Mouse (Mus musculus): ENCODE measurements at regions not wholly inside any gene's neighbourhood (a gene's known extent, or its start where the extent isn't known, plus 50 kb on each side); places are given as distances from the start of the nearest gene placed in this dataset.

DNA sequence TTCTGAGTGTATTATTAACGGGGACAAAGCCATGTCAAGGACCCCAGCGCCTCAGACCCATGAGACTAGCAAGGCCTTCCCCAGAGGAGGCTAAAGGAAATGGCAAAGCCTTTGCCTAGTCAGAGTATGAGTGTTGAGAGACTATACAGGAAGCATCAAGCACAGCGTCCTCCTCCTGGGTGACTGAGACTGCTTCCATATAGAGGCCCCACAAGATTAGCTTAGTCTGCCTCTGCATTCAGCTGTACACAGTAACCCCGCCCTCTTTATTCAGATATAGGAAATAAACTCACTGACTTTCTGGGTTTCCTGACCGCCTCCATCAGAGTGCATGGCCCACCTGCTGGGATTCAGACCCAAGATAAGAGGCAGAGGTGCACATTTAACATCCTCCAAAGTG is 192.8 kb upstream of the Hes1 start:
- DNase-seq (ENCODE audit: low spot score) = no peak

DNA sequence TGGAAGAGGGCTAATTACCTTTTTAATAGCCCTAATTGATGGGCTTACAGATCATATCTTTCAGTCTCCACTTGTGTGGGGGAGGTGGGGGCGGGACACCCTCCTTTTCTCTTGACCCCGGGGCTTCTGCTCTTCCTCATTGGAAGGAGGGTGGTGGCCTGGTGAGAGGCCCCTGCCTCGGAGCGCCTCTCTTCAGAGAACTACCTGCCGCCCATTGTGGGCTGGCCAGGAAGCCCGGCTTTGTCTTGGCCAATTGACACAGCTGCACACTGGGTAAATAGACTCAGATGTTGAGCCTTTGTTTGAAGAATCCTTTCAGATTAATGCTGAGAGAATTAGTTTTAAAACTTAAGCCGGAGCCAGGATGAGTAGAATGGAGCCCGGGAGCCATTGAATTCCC is 188.0 kb upstream of the Hes1 start:
- no peak for DNase-seq (ENCODE audit: low spot score)

DNA sequence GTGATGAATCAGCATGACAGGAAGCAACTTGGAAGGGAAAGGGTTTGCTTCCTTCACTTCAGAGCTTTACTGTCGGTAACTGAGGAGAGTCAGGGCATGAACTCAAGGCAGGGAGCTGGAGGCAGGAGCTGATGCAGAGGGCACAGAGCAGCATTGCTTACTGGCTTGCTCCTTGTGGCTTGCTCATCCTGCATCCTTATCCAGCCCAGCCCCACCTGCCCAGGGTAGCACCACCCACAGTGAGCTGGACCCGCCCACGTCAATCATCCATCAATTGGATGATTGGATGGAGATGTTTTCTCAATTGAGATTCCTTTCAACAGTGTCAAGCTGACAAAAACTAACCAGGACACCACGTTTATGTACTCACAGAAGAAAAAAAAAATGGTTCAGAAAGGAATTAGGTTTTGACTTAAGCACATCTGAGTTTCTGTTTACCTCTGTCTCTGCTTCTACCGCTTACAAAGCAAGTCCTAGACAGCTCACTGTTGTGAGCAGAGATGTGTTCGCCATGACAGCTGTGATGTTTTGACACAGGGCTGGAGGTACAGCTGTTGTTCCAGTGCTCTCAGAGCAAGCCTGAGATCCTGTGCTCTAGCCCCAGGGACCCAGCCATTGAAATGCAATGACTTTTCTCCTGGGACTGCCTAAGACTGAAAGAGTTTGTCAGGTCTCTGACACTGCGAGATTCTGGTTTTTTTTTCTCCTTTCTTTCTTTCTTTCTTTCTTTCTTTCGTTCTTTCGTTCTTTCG is 186.6 kb upstream of the Hes1 start:
- no peak for DNase-seq (ENCODE audit: low spot score)

DNA sequence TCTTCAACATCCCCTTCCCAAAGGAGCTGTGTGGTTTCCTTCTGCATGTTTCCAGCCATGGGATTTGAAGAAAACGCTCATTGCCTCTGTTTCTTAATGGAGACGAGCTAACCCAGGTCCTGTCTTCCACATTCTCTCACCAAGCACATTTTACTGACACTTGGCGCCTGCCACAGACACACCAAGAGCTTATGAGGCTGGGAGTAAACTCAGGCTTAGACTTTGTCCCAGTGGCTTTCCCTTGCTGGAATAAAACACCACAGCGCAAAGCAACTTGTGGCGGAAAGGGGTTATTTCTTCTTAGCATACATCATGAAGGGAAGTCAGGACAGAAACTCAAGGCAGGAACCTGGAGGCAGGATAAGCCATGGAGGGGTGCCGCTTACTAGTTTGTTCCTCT is 184.5 kb upstream of the Hes1 start:
- no peak for DNase-seq (ENCODE audit: low spot score)

DNA sequence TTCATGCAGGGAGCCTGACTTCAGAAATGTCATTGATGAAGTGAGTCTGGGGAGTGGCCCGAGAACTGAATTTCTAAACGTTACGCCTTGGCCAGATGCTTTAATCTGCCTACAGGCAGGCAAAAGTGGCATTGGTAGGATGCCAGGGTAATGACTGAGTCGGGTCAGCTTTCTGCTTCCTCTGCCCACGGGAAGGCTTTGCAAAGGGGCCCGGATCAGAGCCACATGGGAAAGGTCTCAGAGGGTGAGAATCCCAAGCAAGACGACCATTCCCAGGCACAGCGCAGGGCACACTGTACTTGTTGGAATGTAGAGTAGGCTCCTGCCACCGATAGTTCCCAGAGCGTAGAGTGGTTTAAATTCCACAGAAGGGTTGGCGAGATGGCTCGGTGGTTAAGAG is 182.7 kb upstream of the Hes1 start:
- DNase-seq (ENCODE audit: low spot score) = no peak

DNA sequence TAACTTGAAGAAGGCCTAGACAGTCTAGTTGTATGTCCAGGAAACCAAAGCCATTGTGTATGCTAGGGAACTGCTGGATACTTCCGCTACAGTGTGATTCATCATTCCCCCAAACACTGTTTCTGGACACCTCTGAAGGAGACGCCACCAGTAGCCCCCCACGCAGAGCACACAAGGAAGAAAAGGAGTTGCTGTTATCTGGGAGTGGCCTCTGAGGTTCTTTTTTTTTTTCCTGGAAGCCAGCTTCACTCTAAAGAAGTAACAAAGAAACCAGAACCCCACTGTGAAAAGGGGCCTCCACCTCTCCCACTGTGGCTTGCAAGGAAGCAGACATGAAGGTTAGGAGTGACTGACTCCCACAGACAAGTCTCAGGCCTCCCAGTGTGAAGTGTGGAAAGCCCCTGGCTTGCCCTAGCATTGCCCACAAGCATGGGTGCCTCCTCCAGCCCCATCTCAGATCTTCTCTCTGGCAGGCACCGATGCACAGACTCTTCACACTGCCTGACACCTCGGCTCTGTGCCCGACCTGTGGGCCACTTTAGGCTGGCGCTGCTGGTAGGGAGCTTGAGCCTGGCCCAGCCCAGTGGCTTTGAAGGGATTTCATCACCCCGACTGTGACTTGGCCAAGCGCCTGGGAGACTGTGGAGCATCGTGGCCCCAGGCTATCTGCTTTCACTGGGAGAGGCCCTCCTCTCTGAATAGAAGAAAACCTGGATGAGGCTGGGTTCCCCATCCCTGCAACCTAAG is 181.8 kb upstream of the Hes1 start:
- no peak for DNase-seq (ENCODE audit: low spot score)

DNA sequence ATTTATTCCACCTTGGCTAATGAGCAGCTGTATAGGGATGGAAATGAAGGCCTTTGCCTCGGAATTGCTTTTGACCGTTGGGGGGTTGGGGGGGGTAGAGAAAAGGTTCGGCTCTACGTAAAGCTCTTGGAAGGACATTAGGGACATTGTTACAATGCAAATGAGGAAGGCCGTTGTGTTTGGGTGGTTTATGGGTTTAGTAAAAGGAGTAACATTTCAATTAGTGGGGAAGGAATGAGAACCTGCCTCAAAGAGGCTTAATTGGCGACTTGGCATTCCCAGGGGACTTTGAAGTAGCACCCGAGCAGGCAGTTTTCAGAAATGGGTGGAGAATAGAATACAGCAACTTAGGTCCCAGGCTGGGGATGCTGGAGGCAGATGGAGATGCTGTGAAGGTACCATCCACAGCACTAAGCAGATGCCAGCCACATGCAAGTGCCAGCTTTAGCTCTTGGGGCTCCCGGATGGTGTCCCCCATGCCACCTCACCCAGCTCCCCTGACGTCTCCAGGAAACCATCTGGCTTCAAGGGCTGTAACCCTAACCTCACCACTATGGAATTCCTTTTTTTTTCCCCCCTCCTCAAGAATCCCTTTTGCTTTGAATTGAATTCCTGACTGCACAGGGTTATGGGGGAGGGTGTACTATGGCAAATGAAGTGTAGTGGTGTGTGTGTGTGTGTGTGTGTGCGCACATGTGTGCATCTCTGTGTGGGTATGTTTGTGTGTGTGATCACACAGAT is 180.8 kb upstream of the Hes1 start:
- no peak for DNase-seq (ENCODE audit: low spot score)

DNA sequence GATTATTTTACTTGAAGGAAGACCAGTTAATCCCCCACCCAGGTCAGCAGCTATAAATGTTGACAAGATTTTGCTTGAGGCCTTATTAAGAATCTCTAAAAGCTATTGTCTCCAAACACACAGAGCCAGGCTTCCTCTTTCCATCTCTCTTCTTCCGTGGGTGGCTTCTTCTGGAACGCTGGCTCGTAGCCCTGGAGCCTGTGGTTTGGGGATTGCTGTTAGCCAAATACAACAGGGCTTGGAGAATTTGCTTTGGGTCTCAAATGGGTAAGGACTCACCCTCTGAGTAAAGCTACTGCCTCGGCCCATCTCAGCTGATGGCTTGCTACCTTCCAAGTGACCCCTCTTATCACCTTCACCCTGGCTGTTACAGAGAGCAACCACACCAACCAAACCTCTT is 179.3 kb upstream of the Hes1 start:
- DNase-seq (ENCODE audit: low spot score) = no peak

DNA sequence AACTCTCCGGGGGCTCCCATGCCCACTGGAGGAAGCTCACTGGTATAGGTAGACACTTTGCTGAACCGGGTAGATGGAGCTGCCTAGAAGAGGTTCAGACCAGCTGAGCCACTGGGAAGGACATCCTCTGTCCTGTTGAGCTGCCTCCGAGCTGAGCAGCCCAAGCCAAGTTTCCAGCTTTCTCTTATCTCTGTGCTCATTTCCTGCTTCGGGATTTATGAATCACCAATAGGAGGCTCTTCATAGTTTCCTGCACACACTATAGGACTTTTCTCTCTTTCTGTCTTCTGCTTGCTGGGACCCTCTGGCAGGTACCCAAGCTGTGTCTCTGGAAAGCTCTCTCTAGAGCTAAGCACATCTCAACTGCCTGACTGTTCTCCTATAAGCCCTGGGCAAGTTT is 177.4 kb upstream of the Hes1 start:
- no peak for DNase-seq (ENCODE audit: low spot score)

DNA sequence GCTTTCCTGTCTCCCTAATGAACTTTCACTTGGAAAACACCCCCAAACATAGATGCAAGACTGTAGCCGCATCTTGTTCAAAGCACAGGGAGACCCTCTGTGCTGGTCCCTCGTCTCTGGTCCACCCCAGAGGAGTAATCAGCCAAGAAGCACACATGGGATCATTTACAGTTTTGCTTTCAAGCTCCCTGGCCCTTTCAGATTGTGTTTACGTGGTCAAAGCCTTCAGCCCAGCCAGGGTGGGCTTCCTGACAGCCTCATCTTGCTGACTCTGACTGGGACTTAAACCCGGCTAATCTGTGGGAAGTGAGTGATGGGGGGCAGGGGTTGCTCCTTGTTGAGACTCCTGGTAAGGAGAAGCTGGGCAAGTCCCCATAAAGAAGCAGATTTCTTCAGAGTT is 174.8 kb upstream of the Hes1 start:
- no peak for DNase-seq (ENCODE audit: low spot score)

DNA sequence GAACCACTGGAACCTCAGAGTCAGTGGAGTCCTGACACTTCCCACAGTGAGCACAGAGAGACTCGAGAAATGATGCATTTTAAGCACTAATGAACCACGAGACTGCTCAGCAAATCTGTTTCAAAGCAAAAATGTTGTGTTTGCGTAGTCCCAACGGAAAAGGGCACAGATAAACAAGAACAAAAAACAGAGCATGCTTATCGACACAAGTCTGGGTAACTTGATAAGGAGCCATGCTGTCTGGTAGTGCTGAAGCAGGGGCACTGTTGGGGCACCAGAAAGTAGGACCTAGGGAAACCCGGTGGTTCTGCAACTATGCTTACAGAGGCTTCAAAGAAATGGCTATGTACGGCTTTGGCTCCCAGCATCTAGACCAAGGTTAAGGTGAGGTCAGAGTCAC is 172.7 kb upstream of the Hes1 start:
- DNase-seq (ENCODE audit: low spot score) = peak; percentile 12

DNA sequence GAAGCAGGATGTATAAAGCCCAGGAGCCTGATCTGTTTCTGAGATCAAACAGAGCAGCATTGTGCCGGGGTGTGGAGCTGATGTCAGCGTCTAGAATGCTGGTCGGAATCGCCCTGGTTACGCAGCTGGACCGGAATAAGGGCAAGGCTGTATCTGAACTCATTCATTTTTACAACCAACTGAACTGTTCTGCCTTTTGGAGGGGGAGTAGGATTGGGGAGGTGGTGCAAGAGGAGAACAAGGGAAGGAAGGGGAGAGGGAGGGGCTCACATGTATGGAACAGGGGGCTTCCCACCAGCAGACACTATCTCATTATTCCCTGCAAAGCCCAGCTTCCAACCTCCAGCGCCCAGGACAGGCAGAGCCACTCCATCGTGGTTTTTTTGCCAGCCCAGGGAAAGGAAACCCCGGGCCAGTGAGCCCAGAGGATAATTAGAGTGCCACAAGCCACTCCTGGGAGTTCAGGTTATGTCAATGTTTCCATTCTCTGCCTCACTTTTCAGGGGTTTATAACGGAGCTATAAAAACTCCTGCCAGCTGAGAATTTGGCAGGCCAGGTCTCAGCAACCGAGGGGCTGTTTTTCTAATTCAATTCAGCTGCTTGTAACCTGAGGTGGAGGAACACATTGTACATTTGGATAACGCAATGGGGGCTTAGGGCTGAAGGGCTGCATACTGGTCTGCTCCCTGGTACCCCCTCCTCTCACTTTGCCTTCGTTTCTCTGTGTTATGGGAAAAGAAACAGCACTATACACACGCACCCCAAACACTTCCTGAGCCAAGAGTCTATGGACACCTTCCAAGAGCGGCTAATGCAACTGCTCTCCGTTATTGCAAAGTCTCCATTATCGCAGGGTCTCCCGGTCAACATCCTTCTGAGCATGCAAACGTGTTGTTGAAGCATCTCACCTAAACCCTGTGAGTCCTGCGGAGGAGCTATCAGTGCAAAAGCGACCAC is 170.0 kb upstream of the Hes1 start:
- no peak for DNase-seq (ENCODE audit: low spot score)

DNA sequence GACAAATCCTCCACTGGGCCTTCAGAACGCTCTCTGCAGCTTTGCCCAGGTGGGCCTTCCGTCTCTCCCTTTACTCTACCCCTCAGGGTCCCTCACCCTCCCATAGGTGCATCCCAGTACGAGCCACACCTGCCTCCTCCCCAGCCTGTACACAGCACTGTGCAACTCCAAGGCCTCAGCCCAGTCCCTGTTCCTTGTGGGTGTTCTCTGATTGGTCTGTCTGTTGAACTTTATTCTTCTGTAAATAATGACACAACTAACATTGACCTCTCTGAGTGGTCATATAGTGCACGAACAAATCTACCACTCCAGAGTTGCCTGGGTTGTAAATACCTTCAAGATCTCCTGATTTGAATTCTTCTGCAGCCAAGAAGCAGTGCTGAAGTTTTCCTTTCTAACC is 167.8 kb upstream of the Hes1 start:
- DNase-seq (ENCODE audit: low spot score) = no peak

DNA sequence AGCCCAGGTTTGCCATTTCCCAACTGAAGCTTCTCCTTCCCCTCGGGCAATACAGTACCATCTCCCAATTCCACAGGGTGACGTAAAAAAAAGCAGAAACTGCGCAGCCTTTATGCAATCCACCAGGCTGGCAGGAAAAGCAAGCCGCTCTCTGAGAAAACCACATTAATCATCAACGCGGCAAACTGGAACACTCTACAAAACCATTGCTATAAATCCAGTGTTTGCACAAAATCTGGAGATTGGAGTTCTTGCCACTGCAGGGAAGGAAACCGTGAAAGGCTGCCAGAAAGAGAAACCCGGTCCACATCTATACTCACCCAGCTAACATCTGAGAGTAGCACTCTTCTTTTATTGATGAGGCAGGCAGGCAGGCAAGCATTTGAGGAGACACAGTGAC is 160.7 kb upstream of the Hes1 start:
- DNase-seq (ENCODE audit: low spot score) = no peak

DNA sequence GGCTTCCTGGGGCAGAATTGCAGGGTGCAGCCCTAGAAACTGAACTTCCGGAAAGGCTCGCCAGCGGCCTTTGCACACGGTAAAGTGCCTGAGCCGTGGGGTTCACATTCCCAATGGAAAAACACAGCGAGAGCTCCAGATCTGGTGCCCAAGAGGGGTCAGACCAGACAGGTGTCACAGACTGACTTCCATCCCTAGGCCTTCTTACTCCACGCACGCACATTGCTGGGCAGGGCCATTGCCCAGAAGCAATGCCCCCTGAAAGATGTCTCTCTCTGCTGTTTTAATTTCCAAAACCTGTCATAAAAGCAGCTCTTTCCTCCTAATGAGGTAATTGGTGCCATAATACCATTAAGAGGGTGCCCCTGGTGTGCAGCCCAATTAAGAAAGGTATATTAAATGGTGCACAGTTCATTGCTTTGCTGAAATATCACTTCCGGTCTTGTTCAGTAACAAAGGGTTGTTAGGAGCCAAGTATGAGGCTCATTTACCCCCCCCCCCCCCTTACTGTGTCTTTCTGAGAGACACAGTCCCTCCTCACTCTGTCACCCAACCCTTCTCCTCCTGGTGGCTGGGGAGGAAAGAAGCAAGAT is 159.9 kb upstream of the Hes1 start:
- no peak for DNase-seq (ENCODE audit: low spot score)

DNA sequence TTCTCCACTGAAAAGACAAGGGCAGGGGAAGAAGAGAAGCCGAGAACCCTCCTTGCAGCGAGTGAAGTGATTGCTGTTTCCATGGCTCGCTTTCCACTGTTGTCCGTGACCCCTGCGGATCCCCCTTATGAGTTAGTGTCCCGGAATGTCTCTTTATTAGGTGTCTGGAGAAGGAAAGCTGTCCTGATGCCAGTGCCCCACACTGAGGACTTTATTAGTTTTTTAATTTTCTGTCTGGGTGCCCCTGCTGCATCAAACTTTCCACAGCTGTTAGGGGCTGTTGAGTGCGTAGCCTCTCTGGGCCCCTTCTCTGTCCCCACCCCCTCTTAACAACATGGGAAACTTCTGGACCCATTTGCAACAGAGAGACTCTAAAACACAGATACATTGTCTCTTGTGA is 156.9 kb upstream of the Hes1 start:
- no peak for DNase-seq (ENCODE audit: low spot score)

DNA sequence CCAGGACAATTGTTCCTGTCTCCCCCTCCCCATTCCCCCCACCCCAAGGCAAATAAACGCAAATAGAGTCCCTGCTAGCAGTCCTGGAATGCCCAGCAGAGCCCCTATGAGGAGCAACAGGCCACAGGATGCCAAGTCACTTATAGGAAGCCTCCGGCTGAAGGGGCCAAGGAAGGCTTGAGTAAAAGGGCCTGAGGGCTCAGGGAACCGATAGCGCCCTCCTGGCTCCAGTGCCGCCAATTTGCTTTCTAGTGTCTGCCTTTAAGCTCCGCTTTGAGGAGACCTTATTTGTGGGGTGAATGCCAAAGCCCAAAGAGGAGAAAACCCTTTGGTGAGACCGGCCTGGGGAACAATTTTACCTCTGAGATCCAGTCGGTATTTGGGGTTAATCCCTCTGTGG is 156.2 kb upstream of the Hes1 start:
- no peak for DNase-seq (ENCODE audit: low spot score)

DNA sequence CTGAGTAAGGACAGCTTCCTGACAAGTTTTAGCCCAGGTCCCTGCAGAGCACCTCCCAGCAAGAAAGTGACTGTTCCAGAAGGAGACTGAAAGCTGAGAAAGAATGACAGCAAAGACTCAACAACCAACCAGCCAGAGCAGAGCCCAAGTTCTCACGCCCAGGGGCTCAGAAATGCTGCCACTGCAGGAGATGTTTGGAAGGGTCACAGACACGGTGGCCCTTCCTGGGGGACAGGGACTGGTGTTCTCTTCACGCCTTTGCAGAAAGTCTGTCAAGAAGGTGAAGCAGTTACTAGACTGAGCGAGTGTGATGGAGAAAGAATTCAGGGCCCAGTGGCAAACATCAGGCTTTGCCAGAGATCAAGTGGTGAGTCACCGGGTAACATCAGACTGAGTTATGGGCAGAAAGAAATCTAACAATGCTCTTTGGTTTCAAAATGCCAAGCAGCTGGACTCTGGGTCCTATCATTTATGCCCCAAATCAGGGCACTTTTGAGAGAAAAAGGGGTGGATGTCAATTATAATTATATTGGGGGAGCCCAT is 154.2 kb upstream of the Hes1 start:
- no peak for DNase-seq (ENCODE audit: low spot score)

DNA sequence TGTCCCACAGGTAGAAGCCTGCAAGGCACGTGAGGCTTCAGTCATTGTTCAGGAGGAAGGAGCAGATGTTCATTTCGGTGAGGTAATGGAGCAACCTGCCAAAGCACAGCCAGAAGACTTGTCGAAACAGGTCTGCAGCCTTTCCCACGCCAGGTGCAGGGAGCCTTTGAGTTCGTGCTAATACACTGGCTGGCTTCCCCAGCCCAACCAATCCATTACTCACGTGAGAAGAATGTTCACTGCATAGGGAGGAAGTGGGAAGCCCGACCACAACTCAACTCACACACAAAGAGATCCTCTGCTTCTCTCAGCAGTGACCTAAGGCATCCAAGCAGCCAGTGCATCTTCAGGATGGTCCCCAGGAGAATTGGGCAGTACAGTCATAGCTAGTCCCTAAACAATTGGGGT is 153.0 kb upstream of the Hes1 start:
- no peak for DNase-seq (ENCODE audit: low spot score)

DNA sequence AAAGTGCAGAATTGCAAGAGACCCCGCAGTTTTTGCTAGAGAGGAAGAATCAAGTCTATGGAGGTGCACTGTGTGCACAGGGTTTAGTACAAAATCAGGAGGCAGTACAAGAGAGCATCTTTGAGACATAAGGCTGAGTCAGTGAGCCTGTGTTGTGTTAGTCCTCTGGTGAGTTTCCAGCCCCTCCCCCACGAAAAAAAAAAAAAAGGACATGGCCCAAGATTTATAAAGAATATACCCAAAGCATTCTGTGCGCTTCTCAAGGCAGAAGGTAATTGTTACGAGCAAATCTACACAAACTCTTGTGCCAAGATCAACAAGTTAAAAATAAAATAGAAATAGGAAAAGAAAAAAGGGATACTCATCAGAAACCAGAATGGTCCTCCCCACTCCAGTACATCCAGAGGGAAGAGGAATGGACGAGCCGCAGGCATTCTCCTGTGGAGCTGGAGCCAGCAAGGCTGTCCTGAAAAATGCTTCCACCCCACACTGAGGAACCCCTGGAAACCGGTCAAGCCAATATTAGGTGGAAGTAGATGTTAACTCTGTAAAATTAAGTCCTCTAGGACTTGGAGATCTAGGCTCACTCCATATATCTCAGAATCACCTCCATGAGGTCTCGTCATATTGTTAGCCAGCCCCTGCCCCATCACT is 150.7 kb upstream of the Hes1 start:
- no peak for DNase-seq (ENCODE audit: low spot score)

DNA sequence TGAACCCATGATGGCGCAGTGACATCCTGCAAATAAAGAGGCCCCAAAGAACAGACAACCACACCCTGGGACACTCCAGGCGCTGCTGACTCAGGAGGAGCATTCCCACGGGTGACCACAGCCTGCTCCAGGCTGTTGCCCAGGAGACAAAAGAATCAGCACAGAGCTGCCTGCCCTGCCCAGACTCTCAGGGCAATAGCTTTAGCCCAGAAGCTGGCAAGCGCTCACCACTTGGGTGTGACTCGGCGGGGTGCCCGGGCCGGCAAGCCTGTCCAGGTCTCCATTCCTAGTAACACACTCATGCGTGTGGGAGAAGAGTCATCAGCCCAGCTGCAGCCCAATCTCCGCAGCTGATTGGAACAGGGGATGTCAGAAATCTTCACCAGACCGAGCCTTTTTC is 148.8 kb upstream of the Hes1 start:
- no peak for DNase-seq (ENCODE audit: low spot score)
